Mouse (Mus musculus): ENCODE data around the gene Atp5mpl.

DNA sequence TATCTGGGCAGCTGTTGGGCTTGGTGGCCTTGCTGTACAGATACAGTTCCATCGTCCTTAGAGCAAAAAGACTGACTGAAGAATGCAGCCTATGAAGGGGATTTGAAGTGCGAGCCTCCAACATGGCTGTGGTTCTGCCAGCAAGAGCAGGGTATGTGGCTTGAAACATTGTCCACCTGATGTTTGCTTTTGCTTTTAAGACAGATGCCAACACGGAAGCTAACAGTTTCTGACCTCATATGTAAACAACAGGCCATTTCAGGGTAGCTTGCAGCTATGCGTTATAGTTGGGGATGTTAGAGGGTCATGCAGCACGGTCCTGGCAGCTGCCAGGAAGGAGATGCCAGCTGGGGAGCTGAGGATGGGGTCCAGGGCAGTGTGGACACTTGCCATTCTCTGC lies 16.3 kb downstream of the Atp5mpl start:
- no peak for TF ChIP-seq RCOR1 (IDR thresholded peaks at IDR 0.05; ENCODE audit: low read depth, low read length)
- TF ChIP-seq UBTF (IDR thresholded peaks at IDR 0.05; ENCODE audit: borderline replicate concordance, insufficient read depth, low read depth, low read length): no peak
- no peak for TF ChIP-seq EP300 (IDR thresholded peaks at IDR 0.05; ENCODE audit: low read depth in 1 of 2, low read length in 2 of 2)
- no peak for TF ChIP-seq CTCF (IDR thresholded peaks at IDR 0.05 in 2 of 3, conservative IDR thresholded peaks at IDR 0.05 in 1 of 3; ENCODE audit: control insufficient read depth in 1 of 3, insufficient read depth in 1 of 3, low read depth in 2 of 3, low read length in 3 of 3, poor library complexity in 1 of 3, severe bottlenecking in 1 of 3)
- TF ChIP-seq POLR2A (IDR thresholded peaks at IDR 0.05; ENCODE audit: control insufficient read depth in 1 of 2, insufficient read depth in 1 of 2, low read depth in 1 of 2, low read length in 2 of 2, poor library complexity in 1 of 2): no peak
- no peak for TF ChIP-seq MAZ (IDR thresholded peaks at IDR 0.05; ENCODE audit: low read depth, low read length)
- TF ChIP-seq ETS1 (IDR thresholded peaks at IDR 0.05; ENCODE audit: low read depth, low read length): no peak
- TF ChIP-seq SIN3A (IDR thresholded peaks at IDR 0.05; ENCODE audit: low read length): no peak
- no peak for TF ChIP-seq TBP (IDR thresholded peaks at IDR 0.05; ENCODE audit: low read depth, low read length)
- TF ChIP-seq GATA1 (IDR thresholded peaks at IDR 0.05; ENCODE audit: low read depth, low read length): no peak
- TF ChIP-seq MAFK (IDR thresholded peaks at IDR 0.05; ENCODE audit: borderline replicate concordance, low read depth, low read length): no peak

All from MEL (cell line).